ENCODE assay signal across 19 mouse cellular contexts in genomic region chr10:23712691-23713378, GRCm38 (mm10).
A peak's percentile ranks its signal among the peaks of the same experiment; 100 is the strongest.
DNase-seq lines count a peak whose midpoint lies in the region; ATAC-seq lines count a peak whose summit lies in the region.
"Had no signal": no experiment of that assay in that cellular context is flagged by ENCODE, and none has a peak within 500 bp of the region (broad histone marks: within the 10 kb centered on the region; RNA-seq: fewer than 3 reads in every experiment).

No protein-coding gene starts in this region.

- H3K9me3 ChIP-seq in neural tube, embryonic 15.5 days (replicated peaks), result no peaks in the 10 kb centered on the region
- H3K9me3 ChIP-seq: hindbrain, embryonic 10.5 days; intestine, embryonic 15.5 days; neural tube, embryonic 12.5 days; stomach, embryonic 15.5 days had no signal

- no peaks in the 10 kb centered on the region for H3K36me3 ChIP-seq in neural tube, embryonic 15.5 days
- H3K36me3 ChIP-seq: hindbrain, embryonic 10.5 days; intestine, embryonic 15.5 days; neural tube, embryonic 12.5 days; stomach, embryonic 15.5 days had no signal

- no peak overlapping the region for H3K27ac ChIP-seq in neural tube, embryonic 15.5 days (replicated peaks)
- H3K27ac ChIP-seq: heart, adult 2 months; hindbrain, embryonic 10.5 days; intestine, embryonic 15.5 days; layer of hippocampus, adult 2 months; neural tube, embryonic 12.5 days; stomach, embryonic 15.5 days had no signal

- H3K4me1 ChIP-seq in neural tube, embryonic 15.5 days, result 0 out of 2 replicates have a peak, but pooled peaks cover 4% of the 10 kb centered on the region
- H3K4me1 ChIP-seq: neural tube, embryonic 12.5 days had no signal

- no peak overlapping the region for H3K9ac ChIP-seq in neural tube, embryonic 15.5 days (replicated peaks)
- H3K9ac ChIP-seq: intestine, embryonic 15.5 days; neural tube, embryonic 12.5 days; stomach, embryonic 15.5 days had no signal

- 0 out of 2 replicates have a peak, but pooled peaks have one; percentile 31 for ATAC-seq in neural tube, embryonic 15.5 days (ENCODE audit: low FRiP score)
- ATAC-seq: intestine, embryonic 15.5 days had no signal

- H3K4me2 ChIP-seq in neural tube, embryonic 15.5 days, result no peak overlapping the region
- H3K4me2 ChIP-seq: intestine, embryonic 15.5 days; liver, embryonic 11.5 days; neural tube, embryonic 12.5 days; stomach, embryonic 15.5 days had no signal

- H3K4me3 ChIP-seq in neural tube, embryonic 15.5 days (replicated peaks), result no peak overlapping the region
- H3K4me3 ChIP-seq: heart, adult 2 months; hindbrain, embryonic 10.5 days; intestine, embryonic 15.5 days; layer of hippocampus, adult 2 months; neural tube, embryonic 12.5 days; stomach, embryonic 15.5 days had no signal

- 75% methylated on average over 5 of the region's 5 CpGs for WGBS in neural tube, embryonic 15.5 days

- H3K27me3 ChIP-seq in neural tube, embryonic 15.5 days (replicated peaks), result no peaks in the 10 kb centered on the region
- H3K27me3 ChIP-seq: intestine, embryonic 15.5 days; neural tube, embryonic 12.5 days; stomach, embryonic 15.5 days had no signal

- DNase-seq in cerebellum, postnatal 14 days, result peak; percentile 41 to 47
- DNase-seq in cerebellum, postnatal 25 days, result no peak
- peak; percentile 50 for DNase-seq in kidney, adult 9 months
- DNase-seq in kidney, postnatal 4 days, result no peak
- no peak for DNase-seq in neural tube, embryonic 10.5 days (ENCODE audit: extremely low spot score, low spot score)
- DNase-seq in adrenal gland, adult 18-20 months (ENCODE audit: low spot score in 2 of 2), result no peak
- no peak for DNase-seq in c-Kit-positive CD71-positive TER-119-positive erythroid progenitor cells, embryonic 14.5 days (ENCODE audit: low spot score)
- DNase-seq: cerebellum, postnatal 36 days; gastrocnemius, postnatal 10 days; heart, adult 2 months; lung, postnatal 10 days; thymus, adult 2 months had no signal

Comparison
In these comparisons a context has a peak if more than half of its experiments do, and no peak if none do; other contexts are left out.
1. DNase-seq: peak in cerebellum, postnatal 14 days (2 of 2) and kidney, adult 9 months (single experiment); none in cerebellum, postnatal 25 days (0 of 2), kidney, postnatal 4 days (0 of 2), neural tube, embryonic 10.5 days (single experiment), adrenal gland, adult 18-20 months (0 of 2) and c-Kit-positive CD71-positive TER-119-positive erythroid progenitor cells, embryonic 14.5 days (single experiment).